Mouse (Mus musculus) neural tube, embryonic 10.5 days (tissue): ENCODE data around the gene Moap1.

Experiments
- DNase-seq: peaks from one replicate; pipeline ENCODE4 v3.0.0-alpha.2; 2017; ENCODE audit warnings: low spot score; ENCODE audit errors: extremely low spot score

The Moap1 gene

GRCm38 (mm10) chr12:102705906-102706640, 37.4 kb downstream of the Moap1 start:
- DNase-seq = no peak

DNA sequence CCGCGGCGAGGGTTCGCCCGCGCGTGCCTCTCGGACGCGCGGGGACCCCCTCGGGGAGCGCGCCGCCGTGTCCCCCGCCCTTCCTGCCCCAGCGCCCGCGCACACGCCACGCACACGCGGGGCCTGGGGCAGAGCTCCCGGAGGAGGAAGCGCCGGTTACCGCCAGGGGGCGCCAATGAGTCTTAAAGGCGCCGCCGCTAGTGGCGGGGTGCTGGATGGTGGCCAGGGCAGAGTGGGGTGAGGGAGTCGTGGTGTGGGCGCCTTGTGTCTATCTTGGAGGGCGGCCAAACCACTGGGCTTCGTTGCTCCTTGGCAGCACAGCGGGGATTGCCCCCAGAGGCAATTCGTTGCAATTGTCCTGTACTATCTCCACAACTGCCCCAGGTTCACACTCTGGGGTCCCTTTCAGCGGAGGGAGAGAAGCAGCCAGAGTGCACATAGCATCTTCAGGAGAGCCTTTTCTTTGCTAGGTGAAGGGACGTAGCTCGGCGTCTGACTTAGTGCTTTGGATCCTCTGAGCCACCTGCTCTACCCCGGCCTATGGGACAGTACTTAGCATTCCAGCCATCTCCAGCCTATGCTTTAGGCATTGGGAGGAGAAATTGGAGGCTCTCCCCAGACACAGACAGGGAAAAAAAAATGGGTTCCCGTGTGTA, 38.1 kb downstream of the Moap1 start:
- DNase-seq = peak; percentile 86

DNA sequence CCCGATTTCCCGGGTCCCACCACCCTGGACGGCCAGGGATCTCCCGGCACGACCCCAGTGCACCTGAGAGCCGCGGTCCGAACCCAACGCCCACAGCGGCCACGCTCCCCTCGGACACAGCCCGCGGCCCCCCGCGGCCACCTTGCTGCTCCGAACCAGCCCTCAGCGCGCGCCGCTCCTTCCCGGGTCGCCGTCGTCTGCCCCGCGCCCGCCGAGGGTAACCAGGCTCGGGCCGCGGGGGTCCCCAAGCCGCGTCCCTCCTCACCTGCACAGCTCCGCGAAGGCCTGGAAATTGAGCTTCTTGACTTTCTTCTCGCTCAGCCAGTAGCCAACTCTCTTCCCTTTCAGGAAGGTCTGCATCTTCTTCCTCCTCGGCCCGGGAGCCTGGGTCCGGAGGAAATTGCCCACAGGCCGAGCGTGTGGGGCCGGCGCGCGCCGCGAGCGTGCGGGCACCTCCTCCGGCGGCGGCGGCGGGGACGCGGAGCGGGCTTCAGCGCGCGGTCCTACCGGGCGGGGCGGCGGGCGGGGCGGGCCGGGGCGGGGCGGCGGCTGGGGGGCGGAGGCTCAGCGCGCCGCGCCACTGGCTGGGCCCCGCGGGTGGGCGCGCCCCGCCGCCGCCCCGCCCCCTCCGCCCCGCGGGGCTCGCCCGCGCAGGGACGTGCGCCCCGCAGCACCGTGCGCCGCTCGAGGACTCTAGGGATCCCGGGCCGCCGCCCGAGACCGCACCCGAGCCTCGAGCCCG, 38.8 kb downstream of the Moap1 start, which contains the start of gene Itpk1:
Gene Itpk1, minus strand, starts transcription at position 474 of the 742 bp plus-strand sequence.
- DNase-seq = peak; percentile 69

GRCm38 (mm10) chr12:102703921-102704408, 39.5 kb downstream of the Moap1 start:
- DNase-seq = no peak

DNA sequence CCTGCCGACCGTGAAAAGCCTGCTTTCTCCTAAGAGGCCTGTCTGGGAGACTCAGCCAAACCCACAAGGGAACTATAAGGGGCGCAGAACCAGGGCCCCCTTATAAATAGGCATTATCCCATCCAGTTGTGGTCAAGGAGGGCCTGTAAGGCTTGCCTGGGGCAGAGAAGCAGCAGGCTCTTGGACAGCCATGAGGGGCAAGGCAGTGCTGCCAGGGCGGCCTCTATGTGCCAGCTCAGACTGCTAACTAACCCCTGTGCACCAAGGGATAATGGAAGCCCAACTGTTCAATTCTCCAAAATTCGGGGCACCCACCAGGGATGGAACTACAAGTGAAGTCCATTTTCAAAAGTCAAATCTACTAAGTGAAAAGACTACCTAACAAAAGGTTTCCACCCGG, 40.0 kb downstream of the Moap1 start:
- DNase-seq = no peak

DNA sequence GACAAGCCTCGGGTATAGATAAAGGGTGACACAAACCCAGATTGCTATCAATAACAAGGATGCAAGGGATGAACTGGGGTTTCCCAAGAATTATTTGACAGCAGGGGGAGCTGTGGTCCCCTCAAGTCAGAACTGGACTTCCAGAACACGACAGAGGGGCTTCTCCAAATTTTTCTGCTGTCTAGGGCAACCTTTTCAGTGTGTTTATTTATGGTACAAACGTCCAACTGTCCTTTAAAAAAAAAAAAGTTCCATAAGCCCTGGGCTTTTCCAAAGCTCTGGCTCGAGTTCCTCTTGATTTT, 40.4 kb downstream of the Moap1 start:
- DNase-seq = peak; percentile 39

DNA sequence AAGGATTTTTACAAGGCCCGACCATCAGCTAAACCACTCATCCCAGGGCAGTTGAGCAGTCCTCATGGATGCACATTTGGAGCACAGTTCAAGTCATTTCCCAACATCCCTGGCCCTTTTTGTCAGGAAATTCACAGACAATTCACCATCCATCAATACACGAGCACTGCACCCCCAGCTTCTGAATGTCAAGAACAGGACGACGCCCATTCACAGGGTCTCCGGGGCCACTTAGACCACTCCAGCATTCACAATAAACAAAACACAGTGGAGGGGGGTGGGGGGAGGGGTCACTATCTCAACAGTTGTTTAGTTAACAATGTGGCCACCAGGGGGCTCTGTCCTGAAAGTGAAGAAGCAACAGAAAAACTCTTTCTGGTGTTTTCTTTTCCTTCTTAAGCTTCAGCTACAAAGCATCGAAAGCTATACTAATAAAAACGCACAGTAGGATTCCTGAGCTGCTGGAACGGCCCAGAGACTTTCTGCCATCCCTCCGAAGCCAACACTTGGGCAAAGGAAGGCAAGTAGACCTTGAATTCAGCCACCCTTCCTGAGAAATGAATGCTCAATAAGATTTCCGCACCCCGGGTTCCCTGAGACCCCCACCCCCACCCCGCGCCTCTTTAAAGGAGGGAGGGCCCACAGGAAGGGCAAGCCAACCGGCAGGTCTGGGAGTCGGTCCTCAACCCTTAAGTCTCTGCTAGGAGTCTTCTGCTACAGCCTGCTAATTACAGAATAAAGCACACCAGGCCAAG, 40.9 kb downstream of the Moap1 start:
- DNase-seq = peak; percentile 81

GRCm38 (mm10) chr12:102701691-102702207, 41.7 kb downstream of the Moap1 start:
- DNase-seq = no peak

DNA sequence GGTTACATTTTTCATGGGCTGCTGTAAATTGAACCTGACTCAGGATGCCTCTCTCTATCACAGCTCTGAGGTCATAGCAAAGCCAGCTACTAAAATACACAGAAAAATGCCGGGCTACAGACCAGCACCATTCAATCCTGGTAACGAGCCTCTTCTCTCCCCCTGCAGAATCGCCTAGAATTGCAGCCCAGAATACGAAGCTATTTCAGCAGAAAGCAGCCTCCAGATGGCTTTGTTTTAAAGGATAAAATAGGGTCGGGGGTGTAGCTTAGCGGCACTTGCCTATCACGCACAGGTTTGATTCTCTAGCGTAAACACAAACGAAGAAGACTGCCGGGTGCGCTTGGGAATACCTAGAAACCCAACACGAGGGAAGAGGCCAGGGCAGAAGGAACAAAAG, 43.0 kb downstream of the Moap1 start:
- no peak for DNase-seq

- no peak for DNase-seq
Observed at GRCm38 (mm10) chr12:102699156-102699555, 44.3 kb downstream of the Moap1 start.

DNA sequence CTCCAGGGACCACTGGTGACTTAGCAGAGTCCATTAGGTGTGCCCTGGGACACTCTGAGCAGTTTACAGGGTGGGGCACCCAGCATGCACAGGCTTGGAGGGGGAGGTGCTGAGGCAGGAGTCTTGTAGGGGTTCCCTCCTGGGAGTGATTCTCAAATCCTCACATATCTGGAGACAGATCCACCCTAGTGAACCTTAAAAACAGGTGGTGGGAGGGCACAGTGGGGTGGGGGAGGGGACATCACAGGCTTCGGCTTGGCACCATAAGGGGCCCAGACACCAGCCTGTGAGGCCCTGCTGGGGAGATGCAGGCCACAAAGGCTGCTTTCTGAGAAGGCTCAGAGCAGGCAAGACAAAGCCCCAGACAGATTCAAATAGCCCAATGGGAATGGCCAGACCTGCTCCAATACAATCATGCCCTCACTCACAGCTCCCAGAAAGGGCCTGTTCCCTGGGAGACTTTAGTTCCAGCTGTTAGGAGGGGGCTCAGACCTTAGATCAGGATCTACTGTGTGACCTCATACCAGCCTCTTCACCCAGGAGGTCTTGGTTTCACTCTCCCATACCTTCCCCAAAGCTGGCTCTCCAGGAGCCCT, 45.3 kb downstream of the Moap1 start:
- no peak for DNase-seq

DNA sequence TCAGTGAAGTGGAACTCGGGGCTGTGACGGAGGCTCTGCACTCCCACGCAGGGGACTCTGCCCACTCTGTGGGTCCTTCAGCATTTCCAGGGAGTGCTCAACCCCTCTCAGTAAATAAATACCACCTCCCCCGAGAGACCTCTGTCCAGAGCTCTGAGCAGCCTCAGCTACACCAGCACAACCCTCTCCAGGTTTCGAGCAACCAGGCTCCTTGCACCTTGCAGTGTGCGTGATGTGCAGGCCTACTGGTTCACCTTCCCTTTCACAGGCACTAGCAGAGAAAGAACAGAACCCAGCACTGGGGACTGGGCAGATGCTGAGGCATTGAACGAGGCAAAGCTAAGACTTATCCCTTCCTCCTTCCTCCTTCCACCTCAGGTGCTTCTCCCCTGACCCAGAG, 46.1 kb downstream of the Moap1 start:
- DNase-seq = no peak

GRCm38 (mm10) chr12:102696635-102697354, 46.7 kb downstream of the Moap1 start:
- DNase-seq = no peak

GRCm38 (mm10) chr12:102695369-102696239, 47.9 kb downstream of the Moap1 start:
- no peak for DNase-seq
